Mouse (Mus musculus) small intestine, adult 2 months (tissue): ENCODE results near the gene Urb2.

Experiments
- CTCF ChIP-seq: fragments of 200-500 bp; IDR thresholded peaks from 2 replicates; pipeline ENCODE4 v1.5.1; 2012; ENCODE audit warnings: low read depth, mild to moderate bottlenecking, control low read depth, inconsistent platforms, low read length, moderate library complexity, mixed read lengths; ENCODE audit not compliant: insufficient replicate concordance, insufficient read length; ENCODE audit errors: extremely low read depth
- POLR2A ChIP-seq: fragments of 200-500 bp; IDR thresholded peaks from 2 replicates; pipeline ENCODE4 v1.6.1; 2012; ENCODE audit warnings: low read depth, mild to moderate bottlenecking, control low read depth, inconsistent platforms, low read length, moderate library complexity

GRCm38 (mm10) chr8:124085668-124086067 lies 64.4 kb downstream of the Urb2 start:
- TF ChIP-seq CTCF (no peak), POLR2A (no peak)
